Mouse (Mus musculus) gastrocnemius, postnatal 14 days (tissue): ENCODE measurements around the gene Cwh43. TPM values are rescaled to one million over a fixed set of nuclear protein-coding genes. Genes with fewer than 3 reads are reported as not detected.

Source experiments
- total RNA-seq, 2 experiments: library from RNA; stranded (reverse); gene quantifications; 2 replicates each; pipeline ENCODE4 v1.2.3; 2021

Cwh43 gene
- total RNA-seq, 2 experiments from 2014 or later, result not detected

Other genes with a start within 250 kb of the Cwh43 start
- gene Fryl, start 149.5 kb upstream of the Cwh43 start, total RNA-seq, result 10 to 100 TPM; 18.5 to 19.5 TPM
- 100 to 1,000 TPM; 155 to 159 TPM for gene Ociad1, start 113.3 kb upstream of the Cwh43 start, total RNA-seq
- gene Ociad2, start 65.0 kb upstream of the Cwh43 start, total RNA-seq, result 10 to 100 TPM; 35.5 to 39.6 TPM
- 10 to 100 TPM in 1 of 2 experiments, 1 to 10 TPM in 1; 8.1 to 12.0 TPM for gene Dcun1d4, start 74.9 kb downstream of the Cwh43 start, total RNA-seq
- not detected for gene Lrrc66, start 226.5 kb downstream of the Cwh43 start, total RNA-seq
- gene Sgcb, start 241.7 kb downstream of the Cwh43 start, total RNA-seq, result 10 to 100 TPM; 93.5 to 99.0 TPM
- under 1 TPM in 1 of 2 experiments, not detected in 1; 0.27 TPM for gene Spata18, start 245.3 kb downstream of the Cwh43 start, total RNA-seq